Mouse (Mus musculus): ENCODE data around the gene Pappa2. TPM values are rescaled to one million over a fixed set of nuclear protein-coding genes. Genes with fewer than 3 reads are reported as not detected.

Pappa2 gene
- polyA plus RNA-seq, 1 experiment from 2014 or later, result 1.1 TPM

- Histone ChIP-seq H3K27me3 (ENCODE audit: control insufficient read depth, insufficient read depth, low read length) (no peaks in the 10 kb centered on the region), H3K4me2 (ENCODE audit: low read length) (no peak overlapping the region), H3K4me1 (ENCODE audit: control insufficient read depth, insufficient read depth, low read length) (no peaks in the 10 kb centered on the region), H3K4me3 (replicated peaks; ENCODE audit: low read depth, low read length) (no peak overlapping the region), H3K27ac (replicated peaks; ENCODE audit: low read depth, low read length) (no peak overlapping the region), H3K9me3 (ENCODE audit: control insufficient read depth, low read length) (no peaks in the 10 kb centered on the region), H3K36me3 (ENCODE audit: control insufficient read depth, insufficient read depth, low read length) (no peaks in the 10 kb centered on the region), H3K9ac (replicated peaks; ENCODE audit: low read length) (no peak overlapping the region)
- DNase-seq (no peak), ATAC-seq (ENCODE audit: low FRiP score, low TSS enrichment) (no peak)
- 91% methylated on average over 2 of the region's 2 CpGs for WGBS
Measured at GRCm38 (mm10) chr1:158874552-158875077, 105.7 kb downstream of the Pappa2 start.

DNA sequence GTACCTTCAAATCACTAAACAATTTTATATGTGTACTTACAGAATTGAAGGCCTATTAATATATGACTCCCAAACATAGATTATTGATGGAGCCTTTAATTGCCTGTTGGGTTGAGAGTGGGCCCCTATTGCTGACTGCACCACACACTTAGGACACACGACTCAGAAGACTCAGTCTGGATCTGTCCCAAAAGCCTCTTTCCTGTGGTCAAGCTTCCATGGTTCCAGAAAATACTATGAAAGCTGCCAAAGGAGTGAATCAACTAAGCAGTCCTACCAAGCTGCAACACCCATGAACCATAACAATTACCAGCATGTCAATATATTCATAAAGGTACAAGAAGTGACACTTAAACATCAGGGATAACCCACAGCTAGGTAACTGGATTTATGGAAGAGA, 106.7 kb downstream of the Pappa2 start:
- no peaks in the 10 kb centered on the region for H3K36me3 ChIP-seq (ENCODE audit: control insufficient read depth, insufficient read depth, low read length)
- no peak overlapping the region for H3K9ac ChIP-seq (replicated peaks; ENCODE audit: low read length)
- no peak overlapping the region for H3K4me3 ChIP-seq (replicated peaks; ENCODE audit: low read depth, low read length)
- DNase-seq, result no peak
- no peak overlapping the region for H3K4me2 ChIP-seq (ENCODE audit: low read length)
- H3K9me3 ChIP-seq (ENCODE audit: control insufficient read depth, low read length), result no peaks in the 10 kb centered on the region
- no peak overlapping the region for H3K27ac ChIP-seq (replicated peaks; ENCODE audit: low read depth, low read length)
- 69% methylated on average over 1 of the region's 1 CpGs for WGBS
- ATAC-seq (ENCODE audit: low FRiP score, low TSS enrichment), result no peak
- H3K27me3 ChIP-seq (ENCODE audit: control insufficient read depth, insufficient read depth, low read length), result no peaks in the 10 kb centered on the region
- H3K4me1 ChIP-seq (ENCODE audit: control insufficient read depth, insufficient read depth, low read length), result no peaks in the 10 kb centered on the region

- H3K27ac ChIP-seq (replicated peaks; ENCODE audit: low read depth, low read length), result no peak overlapping the region
- WGBS, result 96% methylated on average over 2 of the region's 2 CpGs
- no peaks in the 10 kb centered on the region for H3K27me3 ChIP-seq (ENCODE audit: control insufficient read depth, insufficient read depth, low read length)
- no peaks in the 10 kb centered on the region for H3K4me1 ChIP-seq (ENCODE audit: control insufficient read depth, insufficient read depth, low read length)
- ATAC-seq (ENCODE audit: low FRiP score, low TSS enrichment) (no peak), DNase-seq (no peak)
- no peak overlapping the region for H3K4me3 ChIP-seq (replicated peaks; ENCODE audit: low read depth, low read length)
- no peaks in the 10 kb centered on the region for H3K9me3 ChIP-seq (ENCODE audit: control insufficient read depth, low read length)
- no peaks in the 10 kb centered on the region for H3K36me3 ChIP-seq (ENCODE audit: control insufficient read depth, insufficient read depth, low read length)
- H3K4me2 ChIP-seq (ENCODE audit: low read length), result no peak overlapping the region
- no peak overlapping the region for H3K9ac ChIP-seq (replicated peaks; ENCODE audit: low read length)
Measured at GRCm38 (mm10) chr1:158871401-158871800, 108.9 kb downstream of the Pappa2 start.

- H3K27me3 ChIP-seq (ENCODE audit: control insufficient read depth, insufficient read depth, low read length), result no peaks in the 10 kb centered on the region
- no peaks in the 10 kb centered on the region for H3K4me1 ChIP-seq (ENCODE audit: control insufficient read depth, insufficient read depth, low read length)
Measured at GRCm38 (mm10) chr1:158860190-158860589, 120.1 kb downstream of the Pappa2 start.

GRCm38 (mm10) chr1:158853936-158854882, 126.1 kb downstream of the Pappa2 start:
- Histone ChIP-seq H3K4me1 (ENCODE audit: control insufficient read depth, insufficient read depth, low read length) (no peaks in the 10 kb centered on the region), H3K36me3 (ENCODE audit: control insufficient read depth, insufficient read depth, low read length) (no peaks in the 10 kb centered on the region), H3K27me3 (ENCODE audit: control insufficient read depth, insufficient read depth, low read length) (no peaks in the 10 kb centered on the region), H3K9me3 (ENCODE audit: control insufficient read depth, low read length) (no peaks in the 10 kb centered on the region), H3K4me2 (ENCODE audit: low read length) (no peak overlapping the region), H3K27ac (replicated peaks; ENCODE audit: low read depth, low read length) (no peak overlapping the region), H3K9ac (replicated peaks; ENCODE audit: low read length) (no peak overlapping the region), H3K4me3 (replicated peaks; ENCODE audit: low read depth, low read length) (no peak overlapping the region)
- WGBS, result 78% methylated on average over 5 of the region's 5 CpGs
- ATAC-seq (ENCODE audit: low FRiP score, low TSS enrichment) (no peak), DNase-seq (peak; percentile 35)

More at GRCm38 (mm10) chr1:158860190-158860589, 120.1 kb downstream of the Pappa2 start:
- Histone ChIP-seq H3K9me3 (ENCODE audit: control insufficient read depth, low read length) (no peaks in the 10 kb centered on the region), H3K27ac (replicated peaks; ENCODE audit: low read depth, low read length) (no peak overlapping the region), H3K4me3 (replicated peaks; ENCODE audit: low read depth, low read length) (no peak overlapping the region), H3K36me3 (ENCODE audit: control insufficient read depth, insufficient read depth, low read length) (no peaks in the 10 kb centered on the region), H3K9ac (replicated peaks; ENCODE audit: low read length) (no peak overlapping the region), H3K4me2 (ENCODE audit: low read length) (no peak overlapping the region)
- WGBS, result 73% methylated on average over 5 of the region's 5 CpGs
- ATAC-seq (ENCODE audit: low FRiP score, low TSS enrichment) (no peak), DNase-seq (no peak)

- no peaks in the 10 kb centered on the region for H3K9me3 ChIP-seq (ENCODE audit: control insufficient read depth, low read length)
- H3K4me3 ChIP-seq (replicated peaks; ENCODE audit: low read depth, low read length), result no peak overlapping the region
- no peaks in the 10 kb centered on the region for H3K36me3 ChIP-seq (ENCODE audit: control insufficient read depth, insufficient read depth, low read length)
- no peaks in the 10 kb centered on the region for H3K4me1 ChIP-seq (ENCODE audit: control insufficient read depth, insufficient read depth, low read length)
- no peak overlapping the region for H3K4me2 ChIP-seq (ENCODE audit: low read length)
- no peak overlapping the region for H3K9ac ChIP-seq (replicated peaks; ENCODE audit: low read length)
- H3K27ac ChIP-seq (replicated peaks; ENCODE audit: low read depth, low read length), result no peak overlapping the region
- ATAC-seq (ENCODE audit: low FRiP score, low TSS enrichment), result no peak
- DNase-seq, result no peak
- H3K27me3 ChIP-seq (ENCODE audit: control insufficient read depth, insufficient read depth, low read length), result no peaks in the 10 kb centered on the region
- 89% methylated on average over 14 of the region's 14 CpGs for WGBS
Measured at GRCm38 (mm10) chr1:158852836-158853567, 127.3 kb downstream of the Pappa2 start.

DNA sequence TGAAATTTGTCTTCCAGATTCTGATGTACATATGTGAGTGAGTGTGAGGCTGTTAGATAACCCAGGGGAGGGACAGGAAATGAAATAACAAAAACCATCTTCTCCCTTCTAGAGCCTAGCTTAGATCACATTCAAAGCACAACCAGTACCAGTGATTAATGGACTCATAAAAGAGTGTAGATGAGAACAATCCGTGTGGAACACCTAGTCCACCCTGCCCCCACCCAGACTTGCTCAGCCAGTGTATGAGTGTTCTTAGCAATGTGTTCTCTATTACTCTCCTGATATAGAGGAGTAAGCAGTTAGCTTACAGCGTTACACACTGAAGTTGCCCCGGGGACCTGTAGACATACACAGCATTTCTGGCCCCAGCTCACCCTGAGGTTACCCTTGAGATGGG, 129.8 kb downstream of the Pappa2 start:
- Histone ChIP-seq H3K9me3 (ENCODE audit: control insufficient read depth, low read length) (no peaks in the 10 kb centered on the region), H3K27me3 (ENCODE audit: control insufficient read depth, insufficient read depth, low read length) (no peaks in the 10 kb centered on the region), H3K4me1 (ENCODE audit: control insufficient read depth, insufficient read depth, low read length) (no peaks in the 10 kb centered on the region), H3K36me3 (ENCODE audit: control insufficient read depth, insufficient read depth, low read length) (no peaks in the 10 kb centered on the region), H3K9ac (replicated peaks; ENCODE audit: low read length) (no peak overlapping the region), H3K4me3 (replicated peaks; ENCODE audit: low read depth, low read length) (no peak overlapping the region), H3K27ac (replicated peaks; ENCODE audit: low read depth, low read length) (no peak overlapping the region), H3K4me2 (ENCODE audit: low read length) (no peak overlapping the region)
- no peak for ATAC-seq (ENCODE audit: low FRiP score, low TSS enrichment)
- WGBS, result 84% methylated on average over 3 of the region's 3 CpGs
- no peak for DNase-seq

DNA sequence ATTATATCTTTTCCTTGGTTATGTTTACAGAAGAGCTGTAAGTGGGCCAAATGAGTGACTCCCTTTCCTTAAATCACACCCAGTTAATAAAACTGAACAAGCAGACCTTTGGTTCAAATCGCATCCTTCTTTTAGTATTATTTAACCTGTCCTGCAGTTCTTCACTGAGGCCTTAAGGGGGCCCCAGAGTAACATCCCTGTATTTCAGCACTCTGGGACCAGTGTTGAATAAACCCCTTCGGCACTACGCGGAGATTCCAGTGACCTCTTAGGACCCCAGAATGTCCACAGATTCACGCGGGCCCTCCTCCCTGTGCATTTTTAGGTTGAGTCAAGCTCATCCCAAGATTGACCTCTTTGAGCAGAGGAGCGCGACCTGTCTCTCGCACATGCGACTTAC, 135.7 kb downstream of the Pappa2 start:
- Histone ChIP-seq H3K4me1 (ENCODE audit: control insufficient read depth, insufficient read depth, low read length) (no peaks in the 10 kb centered on the region), H3K9ac (replicated peaks; ENCODE audit: low read length) (no peak overlapping the region), H3K36me3 (ENCODE audit: control insufficient read depth, insufficient read depth, low read length) (no peaks in the 10 kb centered on the region), H3K27ac (replicated peaks; ENCODE audit: low read depth, low read length) (no peak overlapping the region), H3K9me3 (ENCODE audit: control insufficient read depth, low read length) (no peaks in the 10 kb centered on the region), H3K4me3 (replicated peaks; ENCODE audit: low read depth, low read length) (no peak overlapping the region), H3K4me2 (ENCODE audit: low read length) (no peak overlapping the region), H3K27me3 (ENCODE audit: control insufficient read depth, insufficient read depth, low read length) (no peaks in the 10 kb centered on the region)
- WGBS, result 69% methylated on average over 10 of the region's 10 CpGs
- DNase-seq, result no peak
- ATAC-seq (ENCODE audit: low FRiP score, low TSS enrichment), result no peak

Data from midbrain, embryonic 14.5 days (tissue).